Mouse (Mus musculus) retina, postnatal 1 day (tissue): Measurements from ENCODE around the gene Mbnl1.

Experiments
- DNase-seq: peaks from one replicate; pipeline ENCODE4 v3.0.0-alpha.2; 2012

Gene Mbnl1

GRCm38 (mm10) chr3:60615057-60615606, 142.5 kb downstream of the Mbnl1 start:
- DNase-seq: peak; percentile 53

GRCm38 (mm10) chr3:60615615-60616014, 143.0 kb downstream of the Mbnl1 start:
- DNase-seq: no peak

GRCm38 (mm10) chr3:60616147-60616546, 143.5 kb downstream of the Mbnl1 start:
- no peak for DNase-seq

- no peak for DNase-seq
Observed at GRCm38 (mm10) chr3:60617643-60618042, 145.0 kb downstream of the Mbnl1 start.

GRCm38 (mm10) chr3:60620236-60620635, 147.6 kb downstream of the Mbnl1 start:
- no peak for DNase-seq

- no peak for DNase-seq
Observed at GRCm38 (mm10) chr3:60631183-60631582, 158.6 kb downstream of the Mbnl1 start.

- DNase-seq: no peak
Observed at GRCm38 (mm10) chr3:60631754-60632153, 159.1 kb downstream of the Mbnl1 start.

- no peak for DNase-seq
Observed at GRCm38 (mm10) chr3:60632796-60633466, 160.3 kb downstream of the Mbnl1 start.

GRCm38 (mm10) chr3:60638530-60638929, 165.9 kb downstream of the Mbnl1 start:
- DNase-seq: no peak

- DNase-seq: no peak
Observed at GRCm38 (mm10) chr3:60639135-60639534, 166.5 kb downstream of the Mbnl1 start.

GRCm38 (mm10) chr3:60642227-60642626, 169.6 kb downstream of the Mbnl1 start:
- no peak for DNase-seq

GRCm38 (mm10) chr3:60645531-60645930, 172.9 kb downstream of the Mbnl1 start:
- DNase-seq: no peak

GRCm38 (mm10) chr3:60648293-60648692, 175.7 kb downstream of the Mbnl1 start:
- no peak for DNase-seq

GRCm38 (mm10) chr3:60660762-60661161, 188.1 kb downstream of the Mbnl1 start:
- no peak for DNase-seq
